Mouse (Mus musculus): ENCODE data around the gene Pax3.
A peak's percentile ranks its signal among the peaks of the same experiment; 100 is the strongest.

The Pax3 gene

DNA sequence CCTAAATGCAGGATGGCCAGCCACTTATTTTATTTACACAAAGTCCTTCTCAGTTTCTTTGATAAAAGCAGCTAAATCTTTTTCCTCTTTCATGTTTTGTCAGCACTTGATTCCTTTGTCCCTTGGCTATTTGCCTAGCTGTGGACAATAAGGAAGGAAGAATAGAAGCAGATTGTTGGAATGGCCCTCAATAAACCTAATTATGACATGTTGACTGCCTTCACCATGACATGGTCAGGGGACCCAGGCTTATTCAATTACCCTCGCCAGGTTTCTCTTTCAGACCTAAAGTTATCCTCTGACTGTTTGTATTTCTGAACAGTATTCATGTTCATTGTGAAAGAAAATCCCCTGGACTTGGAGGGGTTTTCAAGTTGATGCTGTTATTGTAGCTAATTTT is 25.3 kb downstream of the Pax3 start:
- DNase-seq (ENCODE audit: low spot score) = peak; percentile 45

- no peak for DNase-seq (ENCODE audit: low spot score)
Measured at GRCm38 (mm10) chr1:78170771-78171170, 26.2 kb downstream of the Pax3 start.

- DNase-seq (ENCODE audit: low spot score) = no peak
Measured at GRCm38 (mm10) chr1:78168796-78169195, 28.1 kb downstream of the Pax3 start.

GRCm38 (mm10) chr1:78167577-78168286 is 29.2 kb downstream of the Pax3 start:
- DNase-seq (ENCODE audit: low spot score) = peak; percentile 64

DNA sequence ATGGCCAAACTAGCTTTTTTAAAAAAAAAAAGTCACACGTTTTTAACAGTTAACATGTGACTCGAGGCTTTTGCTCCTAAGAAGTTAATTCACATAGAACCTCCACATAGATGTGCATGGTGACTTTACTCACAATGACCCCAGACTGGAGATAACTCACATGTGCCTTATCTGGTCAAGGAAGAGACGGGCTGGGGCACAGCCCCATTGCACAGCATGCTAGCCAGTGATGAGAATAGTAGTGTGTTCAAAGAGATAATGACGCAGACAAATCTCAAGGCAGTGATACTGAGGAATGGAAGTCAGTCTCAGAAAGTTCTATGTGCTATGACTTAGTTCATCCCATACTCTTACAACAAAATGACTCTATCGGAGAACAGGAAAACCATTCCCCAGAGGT is 35.2 kb downstream of the Pax3 start:
- DNase-seq (ENCODE audit: low spot score) = no peak

DNA sequence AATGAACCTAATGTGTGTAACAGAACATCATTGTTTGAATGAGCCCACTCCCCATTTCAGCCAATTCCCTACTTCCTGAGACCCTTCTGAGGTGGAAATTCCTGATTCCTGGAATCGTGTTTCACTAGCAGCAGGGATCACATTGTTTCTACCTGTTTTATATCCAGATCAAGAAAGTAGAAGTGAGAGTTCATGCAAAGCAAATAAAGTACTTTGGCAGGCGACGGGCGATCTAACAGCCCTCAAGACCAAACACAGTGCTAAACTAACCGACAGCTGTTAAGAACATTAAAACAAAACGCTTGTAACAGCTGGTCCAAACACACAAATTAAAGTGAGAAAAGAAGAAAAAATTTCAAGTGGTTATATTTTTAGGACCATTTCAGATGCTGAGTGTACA is 39.0 kb downstream of the Pax3 start:
- DNase-seq (ENCODE audit: low spot score) = no peak

GRCm38 (mm10) chr1:78155796-78156195 is 41.1 kb downstream of the Pax3 start:
- no peak for DNase-seq (ENCODE audit: low spot score)

DNA sequence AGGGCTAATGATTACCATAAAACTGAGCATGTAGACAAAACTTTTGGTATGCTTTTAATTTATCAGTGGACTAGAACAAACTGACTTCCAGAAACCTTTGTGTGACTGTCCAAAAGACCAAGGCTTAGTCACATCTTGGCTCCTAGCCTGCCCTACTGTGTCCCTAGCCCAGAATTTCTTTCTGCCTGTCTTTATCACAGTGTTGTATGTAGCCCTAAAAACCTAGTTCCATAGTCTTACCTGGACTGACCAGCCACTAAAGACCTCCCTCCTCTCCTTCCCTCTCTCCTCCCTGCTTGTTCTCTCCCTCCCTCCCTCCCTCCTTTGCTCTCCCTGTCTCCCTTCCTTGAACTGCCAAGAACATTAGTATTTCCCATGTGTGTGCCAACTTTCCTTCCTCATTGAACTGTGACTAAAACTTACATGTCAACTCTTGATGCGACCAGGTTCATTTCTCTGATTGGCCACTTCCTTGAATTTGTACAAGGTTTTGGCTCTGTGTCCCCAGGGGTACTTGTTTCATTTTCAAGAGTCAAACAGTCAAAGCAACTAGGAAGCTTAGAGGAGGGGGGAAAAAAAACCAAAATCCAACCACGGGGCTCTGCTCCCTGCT is 48.8 kb downstream of the Pax3 start:
- DNase-seq (ENCODE audit: low spot score) = no peak

- DNase-seq (ENCODE audit: low spot score) = no peak
Measured at GRCm38 (mm10) chr1:78143403-78143802, 53.5 kb downstream of the Pax3 start.

- no peak for DNase-seq (ENCODE audit: low spot score)
Measured at GRCm38 (mm10) chr1:78142912-78143311, 54.0 kb downstream of the Pax3 start.

DNA sequence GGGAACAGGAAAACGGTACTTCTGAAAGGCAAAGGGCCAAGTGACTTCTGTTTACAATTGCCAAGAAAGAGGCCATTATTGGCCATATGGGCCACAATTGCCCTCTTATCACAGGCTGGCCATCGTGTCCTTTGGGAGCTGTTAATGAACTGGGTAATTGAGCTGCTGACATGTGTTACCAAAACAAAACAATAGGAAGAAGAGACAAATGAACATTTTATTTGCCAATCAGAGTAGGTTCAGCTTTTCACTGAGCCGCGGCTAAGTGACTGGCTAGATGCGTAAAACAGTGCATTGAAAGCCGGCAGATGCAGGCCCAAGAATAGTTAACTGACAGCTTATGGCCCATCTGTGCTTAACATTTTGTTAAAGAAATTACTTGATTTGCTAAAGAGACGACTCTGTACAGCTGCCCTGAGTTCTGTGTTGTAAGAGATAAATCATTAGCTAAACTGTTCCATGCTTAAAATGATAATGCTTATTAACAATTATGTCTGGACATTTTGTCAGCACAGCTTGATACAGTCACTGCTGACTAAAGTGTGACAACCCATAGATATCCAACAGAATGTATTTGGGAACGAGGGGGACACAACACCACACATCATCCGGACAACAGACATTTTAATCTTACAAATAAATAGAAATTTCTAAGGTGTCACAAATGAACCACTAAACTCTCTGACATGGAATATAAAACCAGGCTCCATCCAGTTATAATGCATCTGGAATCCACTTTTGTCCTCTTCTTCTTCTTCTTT is 55.0 kb downstream of the Pax3 start:
- peak; percentile 67 for DNase-seq (ENCODE audit: low spot score)

DNA sequence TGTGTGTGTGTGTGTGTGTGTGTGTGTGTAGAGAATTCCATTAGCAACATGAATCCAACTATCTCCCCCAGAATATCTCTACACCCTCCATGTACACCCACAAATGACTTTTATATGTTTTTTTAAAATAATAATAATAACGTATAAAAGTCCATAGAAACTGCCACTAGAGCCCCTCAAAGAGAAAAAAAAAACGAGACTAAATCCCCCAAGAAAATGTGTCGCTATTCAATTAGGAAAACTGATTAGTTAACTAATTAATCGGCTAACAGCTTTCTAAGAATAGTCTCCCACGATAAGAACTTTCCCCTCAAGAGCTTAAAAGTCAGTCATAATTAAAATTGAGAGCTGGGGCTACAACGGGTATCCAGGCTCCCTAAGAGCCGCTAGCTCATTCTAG is 55.6 kb downstream of the Pax3 start:
- DNase-seq (ENCODE audit: low spot score) = no peak

- peak; percentile 86 for DNase-seq (ENCODE audit: low spot score)
Measured at GRCm38 (mm10) chr1:78140505-78141303, 56.2 kb downstream of the Pax3 start.

GRCm38 (mm10) chr1:78139287-78139686 is 57.6 kb downstream of the Pax3 start:
- DNase-seq (ENCODE audit: low spot score) = no peak

DNA sequence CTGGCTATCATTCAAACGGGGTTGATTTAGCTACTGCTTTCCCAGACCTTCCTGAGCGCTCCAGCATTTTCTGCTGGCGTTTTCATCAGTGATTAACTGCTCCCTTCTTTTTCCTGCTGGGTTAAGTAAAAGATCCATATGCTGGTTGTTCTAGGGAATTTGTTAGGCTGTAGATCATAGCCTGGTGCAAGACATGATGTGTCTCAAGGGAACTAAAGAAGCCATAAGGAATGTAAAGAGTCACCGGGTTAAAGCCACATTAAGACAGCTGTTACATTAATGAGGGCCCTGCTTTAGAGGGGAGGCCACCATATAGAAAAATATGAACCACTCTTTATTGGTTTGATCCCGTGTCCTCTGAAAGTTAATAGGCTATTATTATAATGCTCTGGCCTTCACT is 67.7 kb downstream of the Pax3 start:
- no peak for DNase-seq (ENCODE audit: low spot score)

DNA sequence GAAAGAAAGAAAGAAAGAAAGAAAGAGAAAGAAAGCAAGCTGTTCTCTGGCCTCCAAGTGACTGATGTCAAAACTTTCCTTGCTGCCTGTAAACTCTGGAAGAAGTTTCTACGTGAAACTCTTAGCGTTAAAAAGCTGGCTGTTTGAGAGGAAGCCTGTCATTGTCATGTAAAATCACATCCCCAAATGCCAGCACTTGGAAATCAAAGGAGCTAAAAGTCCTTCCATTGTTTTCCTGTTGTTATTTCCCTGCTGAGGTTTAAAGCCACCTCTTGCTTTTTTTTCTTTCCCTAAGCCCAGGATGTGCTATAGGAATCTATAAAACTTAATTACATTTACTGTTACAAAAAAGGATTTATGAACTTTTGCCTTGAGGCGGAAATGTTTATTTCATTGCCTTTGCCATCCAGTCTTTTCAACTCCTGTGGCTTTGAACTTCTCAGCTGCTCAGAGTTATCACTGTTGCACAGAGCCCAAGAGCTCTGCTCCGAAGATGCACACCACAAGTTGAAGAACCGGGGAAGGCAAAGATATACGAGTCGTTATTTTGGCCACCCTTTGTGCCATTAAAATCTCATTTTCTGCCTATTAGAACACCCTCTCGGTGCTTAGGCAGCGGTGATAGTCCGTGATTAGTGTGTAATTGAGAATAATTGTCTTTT is 76.9 kb downstream of the Pax3 start:
- DNase-seq (ENCODE audit: low spot score) = peak; percentile 18

- no peak for DNase-seq (ENCODE audit: low spot score)
Measured at GRCm38 (mm10) chr1:78116046-78116445, 80.9 kb downstream of the Pax3 start.

DNA sequence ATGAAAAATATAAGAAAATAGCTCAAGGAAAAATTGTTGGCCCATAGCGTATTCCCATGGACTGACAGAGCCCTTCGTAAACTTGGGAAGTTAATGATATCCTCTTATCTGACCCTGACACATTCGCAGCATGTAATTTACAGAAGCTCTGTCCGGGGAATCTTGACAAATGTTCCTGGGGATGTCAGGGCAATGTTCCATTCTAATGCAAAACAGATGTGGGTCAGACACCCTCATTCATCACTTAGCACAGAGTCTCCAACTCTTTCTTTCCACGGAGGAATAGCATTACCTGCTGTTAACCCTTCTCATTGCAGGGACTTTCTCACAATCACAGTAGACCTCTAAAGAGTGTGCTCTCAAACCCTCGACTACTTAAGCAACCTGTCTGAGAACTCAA is 86.6 kb downstream of the Pax3 start:
- DNase-seq (ENCODE audit: low spot score) = no peak

- DNase-seq (ENCODE audit: low spot score) = peak; percentile 69
Measured at GRCm38 (mm10) chr1:78103511-78103910, 93.4 kb downstream of the Pax3 start.

DNA sequence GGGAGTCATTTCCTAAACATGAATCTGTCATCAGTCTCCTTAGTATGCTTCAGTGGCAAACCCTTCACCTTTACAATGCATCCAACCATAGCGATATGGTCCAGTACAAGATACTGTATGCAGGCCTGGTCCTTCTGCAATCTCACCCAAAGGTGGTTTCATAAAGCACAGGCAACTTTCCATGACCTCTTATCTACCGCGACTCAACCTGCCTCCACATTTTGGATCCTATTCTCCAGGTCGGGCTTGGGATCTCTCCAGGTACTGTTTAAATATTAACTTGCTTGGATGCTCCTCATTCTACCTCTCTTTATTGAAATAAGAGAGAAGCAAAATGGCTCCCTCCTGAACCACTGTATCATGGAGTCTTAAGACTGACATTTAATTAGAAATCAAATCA is 103.3 kb downstream of the Pax3 start:
- no peak for DNase-seq (ENCODE audit: low spot score)

GRCm38 (mm10) chr1:78088646-78089045 is 108.3 kb downstream of the Pax3 start:
- no peak for DNase-seq (ENCODE audit: low spot score)

DNA sequence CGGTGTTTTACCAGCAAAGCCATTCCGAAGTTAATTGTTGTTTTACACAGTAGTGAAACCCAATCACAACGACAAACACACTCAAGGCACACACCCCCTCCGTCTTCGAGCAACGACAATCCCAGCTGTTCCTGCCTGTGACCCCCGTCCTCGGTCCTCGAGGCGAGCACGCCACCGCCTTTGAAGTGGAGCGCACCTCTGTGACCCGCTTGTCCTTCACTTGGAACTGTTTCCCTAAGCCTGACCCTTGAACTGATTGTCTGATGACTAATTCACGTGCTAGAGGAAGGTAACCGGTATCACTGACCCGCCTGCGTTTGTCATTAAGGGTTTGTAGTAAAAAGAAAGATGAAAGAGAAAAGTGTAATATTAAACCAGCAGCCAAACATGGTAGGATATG is 115.2 kb downstream of the Pax3 start:
- DNase-seq (ENCODE audit: low spot score) = no peak
